Comparison of ENCODE assay signal across 20 mouse cellular contexts in the genomic region with DNA sequence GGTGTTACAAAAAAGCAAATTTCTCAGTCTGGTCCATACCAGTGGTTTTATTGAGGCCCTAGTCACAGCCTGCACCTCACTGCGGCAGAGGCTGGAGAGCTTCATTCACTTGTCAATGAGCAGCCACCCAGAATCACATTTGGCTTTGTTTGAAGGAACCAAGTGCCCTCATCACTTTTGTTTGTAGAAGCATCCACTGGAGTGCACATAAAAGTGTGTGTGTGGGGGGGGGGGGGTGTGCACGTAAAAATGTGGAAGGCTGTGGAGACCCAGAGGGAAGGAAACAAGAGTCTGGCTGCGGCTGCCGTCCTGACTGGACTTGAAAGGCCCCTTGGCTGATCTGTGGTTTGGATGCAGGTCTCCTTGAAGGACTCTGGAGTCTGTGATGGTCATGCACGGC.
DNase-seq lines count a peak whose midpoint lies in the region; ATAC-seq lines count a peak whose summit lies in the region.
"Had no signal": no experiment of that assay in that cellular context is flagged by ENCODE, and none has a peak within 500 bp of the region (broad histone marks: within the 10 kb centered on the region; RNA-seq: fewer than 3 reads in every experiment).

No protein-coding gene starts in this region.

- no peaks in the 10 kb centered on the region for H3K36me3 ChIP-seq in hindbrain, embryonic 10.5 days
- H3K36me3 ChIP-seq in hindbrain, embryonic 16.5 days (ENCODE audit: control insufficient read depth, insufficient read depth, low read length) = no peaks in the 10 kb centered on the region
- H3K36me3 ChIP-seq in midbrain, embryonic 12.5 days = no peaks in the 10 kb centered on the region
- H3K36me3 ChIP-seq in midbrain, embryonic 16.5 days (ENCODE audit: control insufficient read depth, insufficient read depth, low read length) = no peaks in the 10 kb centered on the region
- no peaks in the 10 kb centered on the region for H3K36me3 ChIP-seq in limb, embryonic 15.5 days
- H3K36me3 ChIP-seq: embryonic facial prominence, embryonic 15.5 days; liver, embryonic 13.5 days; lung, embryonic 15.5 days had no signal

- H3K4me1 ChIP-seq in hindbrain, embryonic 10.5 days (replicated peaks) = peaks cover 34% of the 10 kb centered on the region
- H3K4me1 ChIP-seq in hindbrain, embryonic 16.5 days (ENCODE audit: control insufficient read depth, insufficient read depth, low read depth, low read length) = no peaks in the 10 kb centered on the region
- H3K4me1 ChIP-seq in midbrain, embryonic 12.5 days = peaks cover 10% of the 10 kb centered on the region
- H3K4me1 ChIP-seq in midbrain, embryonic 16.5 days (ENCODE audit: control insufficient read depth, insufficient read depth, low read length) = peaks cover 3% of the 10 kb centered on the region; the same call in 1 of the 2 replicates
- 0 out of 2 replicates have a peak, but pooled peaks cover 4% of the 10 kb centered on the region for H3K4me1 ChIP-seq in limb, embryonic 15.5 days
- H3K4me1 ChIP-seq: embryonic facial prominence, embryonic 15.5 days; liver, embryonic 13.5 days; lung, embryonic 15.5 days; megakaryocyte, embryonic 14.5 days had no signal

- H3K4me2 ChIP-seq in hindbrain, embryonic 16.5 days (ENCODE audit: low read length) = no peak overlapping the region
- 0 out of 2 replicates have a peak overlapping the region, but pooled peaks have one; percentile 1 for H3K4me2 ChIP-seq in midbrain, embryonic 12.5 days (replicated peaks)
- no peak overlapping the region for H3K4me2 ChIP-seq in midbrain, embryonic 16.5 days (ENCODE audit: low read length)
- no peak overlapping the region for H3K4me2 ChIP-seq in limb, embryonic 15.5 days
- H3K4me2 ChIP-seq: embryonic facial prominence, embryonic 15.5 days; liver, embryonic 13.5 days; lung, embryonic 15.5 days had no signal

- 40% methylated on average over 5 of the region's 5 CpGs for WGBS in hindbrain, embryonic 10.5 days
- WGBS in hindbrain, embryonic 16.5 days = 26% methylated on average over 5 of the region's 5 CpGs
- WGBS in midbrain, embryonic 12.5 days = 28% methylated on average over 5 of the region's 5 CpGs
- WGBS in midbrain, embryonic 16.5 days = 23% methylated on average over 5 of the region's 5 CpGs
- WGBS in limb, embryonic 15.5 days = 38% methylated on average over 4 of the region's 5 CpGs

- peak; percentile 40 for DNase-seq in hindbrain, embryonic 10.5 days (ENCODE audit: low spot score)
- peak; percentile 53 for DNase-seq in retina, embryonic 14.5 days (ENCODE audit: low spot score)
- DNase-seq in gastrocnemius, adult 8-10 months (ENCODE audit: low spot score in 2 of 2) = no peak
- DNase-seq: adrenal gland, adult 8-10 months; cerebellum, adult 18-20 months; cerebellum, postnatal 25 days; gastrocnemius, postnatal 36 days; kidney, adult 2 months; left cerebral cortex, postnatal 4 days; liver, embryonic 13.5 days; lung, postnatal 36 days had no signal

- no peak for ATAC-seq in hindbrain, embryonic 16.5 days
- no peak for ATAC-seq in midbrain, embryonic 12.5 days (ENCODE audit: low FRiP score, low read depth)
- no peak for ATAC-seq in midbrain, embryonic 16.5 days
- no peak for ATAC-seq in limb, embryonic 15.5 days (ENCODE audit: insufficient number of reproducible peaks, low FRiP score, low TSS enrichment, low read depth)
- ATAC-seq: activated CD4-positive, CD25-positive, alpha-beta regulatory T cell, adult 4 months had no signal

- no peak overlapping the region for H3K9ac ChIP-seq in hindbrain, embryonic 16.5 days (ENCODE audit: low read depth, low read length)
- no peak overlapping the region for H3K9ac ChIP-seq in midbrain, embryonic 12.5 days (replicated peaks)
- no peak overlapping the region for H3K9ac ChIP-seq in midbrain, embryonic 16.5 days (ENCODE audit: low read depth, low read length)
- no peak overlapping the region for H3K9ac ChIP-seq in limb, embryonic 15.5 days
- H3K9ac ChIP-seq: embryonic facial prominence, embryonic 15.5 days; liver, embryonic 13.5 days; lung, embryonic 15.5 days had no signal

- H3K27me3 ChIP-seq in hindbrain, embryonic 10.5 days (ENCODE audit: insufficient read depth, poor library complexity, severe bottlenecking) = peaks cover 25% of the 10 kb centered on the region
- no peaks in the 10 kb centered on the region for H3K27me3 ChIP-seq in hindbrain, embryonic 16.5 days (replicated peaks; ENCODE audit: control insufficient read depth, insufficient read depth, low read length)
- H3K27me3 ChIP-seq in midbrain, embryonic 12.5 days = peaks cover 83% of the 10 kb centered on the region
- peaks cover 18% of the 10 kb centered on the region for H3K27me3 ChIP-seq in midbrain, embryonic 16.5 days (ENCODE audit: control insufficient read depth, insufficient read depth, low read depth, low read length)
- no peaks in the 10 kb centered on the region for H3K27me3 ChIP-seq in limb, embryonic 15.5 days
- H3K27me3 ChIP-seq: embryonic facial prominence, embryonic 15.5 days; liver, embryonic 13.5 days; megakaryocyte, embryonic 14.5 days had no signal

- H3K9me3 ChIP-seq in hindbrain, embryonic 10.5 days = peaks cover 7% of the 10 kb centered on the region; the same call in 1 of the 2 replicates
- no peaks in the 10 kb centered on the region; the same call in 1 of the 2 replicates for H3K9me3 ChIP-seq in hindbrain, embryonic 16.5 days (ENCODE audit: control insufficient read depth, low read length)
- peaks cover 9% of the 10 kb centered on the region; the same call in 1 of the 2 replicates for H3K9me3 ChIP-seq in midbrain, embryonic 12.5 days
- H3K9me3 ChIP-seq in midbrain, embryonic 16.5 days (replicated peaks; ENCODE audit: control insufficient read depth, low read length, poor library complexity, severe bottlenecking) = no peaks in the 10 kb centered on the region
- H3K9me3 ChIP-seq in limb, embryonic 15.5 days = no peaks in the 10 kb centered on the region
- H3K9me3 ChIP-seq: embryonic facial prominence, embryonic 15.5 days; liver, embryonic 13.5 days; lung, embryonic 15.5 days had no signal

- no peak overlapping the region for H3K4me3 ChIP-seq in hindbrain, embryonic 10.5 days
- no peak overlapping the region for H3K4me3 ChIP-seq in hindbrain, embryonic 16.5 days (ENCODE audit: low read length)
- no peak overlapping the region for H3K4me3 ChIP-seq in midbrain, embryonic 12.5 days
- H3K4me3 ChIP-seq in midbrain, embryonic 16.5 days (ENCODE audit: low read depth, low read length) = no peak overlapping the region
- H3K4me3 ChIP-seq in limb, embryonic 15.5 days = no peak overlapping the region
- H3K4me3 ChIP-seq: embryonic facial prominence, embryonic 15.5 days; liver, embryonic 13.5 days; lung, embryonic 15.5 days; megakaryocyte, embryonic 14.5 days had no signal

- peak overlapping the region; percentile 78 for H3K27ac ChIP-seq in hindbrain, embryonic 10.5 days
- no peak overlapping the region for H3K27ac ChIP-seq in hindbrain, embryonic 16.5 days (ENCODE audit: low read depth, low read length)
- H3K27ac ChIP-seq in midbrain, embryonic 12.5 days (replicated peaks) = no peak overlapping the region
- H3K27ac ChIP-seq in midbrain, embryonic 16.5 days (ENCODE audit: low read length) = no peak overlapping the region
- peak overlapping the region; percentile 2; the same call in 1 of the 2 replicates for H3K27ac ChIP-seq in limb, embryonic 15.5 days
- H3K27ac ChIP-seq: embryonic facial prominence, embryonic 15.5 days; kidney, postnatal 0 days; liver, embryonic 13.5 days; lung, embryonic 15.5 days had no signal

Comparison
In these comparisons a context has a peak if more than half of its experiments do, and no peak if none do; other contexts are left out.
1. H3K27ac ChIP-seq: peak in hindbrain, embryonic 10.5 days (single experiment) and limb, embryonic 15.5 days (single experiment); none in hindbrain, embryonic 16.5 days (single experiment), midbrain, embryonic 12.5 days (single experiment) and midbrain, embryonic 16.5 days (single experiment).
2. DNase-seq: peak in hindbrain, embryonic 10.5 days (single experiment) and retina, embryonic 14.5 days (single experiment); none in gastrocnemius, adult 8-10 months (0 of 2).